Mouse (Mus musculus) thymus, postnatal 25 days (tissue): Measurements from ENCODE around the gene Srebf1.

Experiments used
- DNase-seq: peaks from one replicate; pipeline ENCODE4 v3.0.0; 2022

Gene Srebf1

GRCm38 (mm10) chr11:60176182-60176974, 46.0 kb downstream of the Srebf1 start:
- DNase-seq = peak; percentile 71

- peak; percentile 47 for DNase-seq
Measured at GRCm38 (mm10) chr11:60175371-60176181, 46.8 kb downstream of the Srebf1 start.

- no peak for DNase-seq
Measured at GRCm38 (mm10) chr11:60173606-60174184, 48.7 kb downstream of the Srebf1 start.

- DNase-seq = no peak
Measured at GRCm38 (mm10) chr11:60172074-60172473, 50.3 kb downstream of the Srebf1 start.

GRCm38 (mm10) chr11:60168780-60169179, 53.6 kb downstream of the Srebf1 start:
- no peak for DNase-seq

- DNase-seq = no peak
Measured at GRCm38 (mm10) chr11:60165076-60165475, 57.3 kb downstream of the Srebf1 start.

- DNase-seq = no peak
Measured at GRCm38 (mm10) chr11:60164450-60164849, 57.9 kb downstream of the Srebf1 start.

GRCm38 (mm10) chr11:60163362-60163761, 59.0 kb downstream of the Srebf1 start:
- DNase-seq = peak; percentile 36

GRCm38 (mm10) chr11:60162547-60162946, 59.8 kb downstream of the Srebf1 start:
- DNase-seq = no peak

GRCm38 (mm10) chr11:60161146-60161874, 61.1 kb downstream of the Srebf1 start:
- DNase-seq = peak; percentile 48

GRCm38 (mm10) chr11:60160454-60161114, 61.8 kb downstream of the Srebf1 start:
- DNase-seq = peak; percentile 56

GRCm38 (mm10) chr11:60159955-60160354, 62.4 kb downstream of the Srebf1 start:
- no peak for DNase-seq

GRCm38 (mm10) chr11:60158271-60158670, 64.1 kb downstream of the Srebf1 start:
- peak; percentile 42 for DNase-seq

- no peak for DNase-seq
Measured at GRCm38 (mm10) chr11:60155690-60156089, 66.7 kb downstream of the Srebf1 start.

- DNase-seq = no peak
Measured at GRCm38 (mm10) chr11:60153936-60154335, 68.4 kb downstream of the Srebf1 start.

- DNase-seq = no peak
Measured at GRCm38 (mm10) chr11:60152339-60152738, 70.0 kb downstream of the Srebf1 start.

- DNase-seq = no peak
Measured at GRCm38 (mm10) chr11:60150677-60151076, 71.7 kb downstream of the Srebf1 start.
